7 mouse cellular contexts compared by ENCODE assay signal in the genomic region with DNA sequence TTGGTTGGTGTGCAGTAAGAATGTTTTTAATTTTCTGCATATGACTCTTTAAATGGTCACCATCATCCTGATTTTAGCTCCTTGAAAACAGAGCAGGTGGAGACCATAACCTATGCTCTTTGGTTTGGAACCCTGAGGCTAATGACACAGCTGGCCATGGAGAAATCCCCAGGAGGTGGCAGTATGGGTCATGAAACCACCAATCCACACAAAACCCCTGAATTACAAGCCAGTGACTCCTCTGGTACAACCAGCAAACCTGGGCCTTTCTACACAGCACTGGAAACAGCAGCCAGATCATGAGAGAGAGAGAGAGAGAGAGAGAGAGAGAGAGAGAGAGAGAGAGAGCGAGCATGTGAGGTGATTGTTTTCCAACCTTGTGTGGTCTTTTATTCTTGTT. TPM values are rescaled to one million over a fixed set of nuclear protein-coding genes. Genes with fewer than 3 reads are reported as not detected.
DNase-seq lines count a peak whose midpoint lies in the region; ATAC-seq and TF ChIP-seq lines count a peak whose summit lies in the region.

No protein-coding gene starts in this region.

- no peak overlapping the region for H3K27ac ChIP-seq in bone marrow macrophage, adult 2 months (ENCODE audit: insufficient read depth, low read depth, low read length)
- no peak overlapping the region for H3K27ac ChIP-seq in gastrocnemius, adult 2 months
- H3K27ac ChIP-seq in kidney, postnatal 0 days: no peak overlapping the region
- H3K27ac ChIP-seq in lung, embryonic 14.5 days (ENCODE audit: low read depth): no peak overlapping the region

- no peak overlapping the region for H3K9ac ChIP-seq in kidney, postnatal 0 days (ENCODE audit: low read depth, low read length)
- no peak overlapping the region for H3K9ac ChIP-seq in lung, embryonic 14.5 days

- H3K27me3 ChIP-seq in kidney, postnatal 0 days (ENCODE audit: insufficient read depth, low read length): no peaks in the 10 kb centered on the region
- no peaks in the 10 kb centered on the region for H3K27me3 ChIP-seq in lung, embryonic 14.5 days (ENCODE audit: insufficient read depth, low read length)

- intact Hi-C loops in gastrocnemius, adult 2 months (cut with DNase I): loop anchor here (1.0 to 5.0 kb wide), 2 partner anchors 121 to 409 kb away; no protein-coding TSS in a partner anchor

- peak; percentile 78 for DNase-seq in 3T3-L1 (ENCODE audit: low read depth, low spot score)
- peak; percentile 30 for DNase-seq in A20 (ENCODE audit: low read depth, low spot score)
- DNase-seq in gastrocnemius, adult 2 months: peak; percentile 39
- peak; percentile 86 for DNase-seq in kidney, postnatal 0 days (ENCODE audit: low spot score)
- peak; percentile 81 for DNase-seq in lung, embryonic 14.5 days
- peak; percentile 34 to 66 for DNase-seq in spleen, postnatal 4 days (ENCODE audit: low spot score in 2 of 2)

- peaks cover 19% of the 10 kb centered on the region for H3K4me1 ChIP-seq in bone marrow macrophage, adult 2 months (ENCODE audit: control insufficient read depth, insufficient read depth, low read length)
- no peaks in the 10 kb centered on the region for H3K4me1 ChIP-seq in kidney, postnatal 0 days (replicated peaks; ENCODE audit: insufficient read depth, low read length)
- 0 out of 2 replicates have a peak, but pooled peaks cover 2% of the 10 kb centered on the region for H3K4me1 ChIP-seq in lung, embryonic 14.5 days (ENCODE audit: insufficient read depth)

- H3K36me3 ChIP-seq in kidney, postnatal 0 days (ENCODE audit: insufficient read depth, low read length): no peaks in the 10 kb centered on the region
- no peaks in the 10 kb centered on the region for H3K36me3 ChIP-seq in lung, embryonic 14.5 days (ENCODE audit: insufficient read depth)

- ATAC-seq in kidney, postnatal 0 days (replicated peaks; ENCODE audit: low FRiP score, low read depth): peak; percentile 63; the same call in 1 of the 2 replicates
- peak; percentile 28; the same call in 1 of the 2 replicates for ATAC-seq in lung, embryonic 14.5 days (ENCODE audit: insufficient read depth)

- peak; percentile 41; the same call in 1 of the 2 replicates for TF ChIP-seq CTCF in bone marrow macrophage, adult 2 months (IDR thresholded peaks at IDR 0.05; ENCODE audit: low read depth, low read length)
- peak; percentile 73 for TF ChIP-seq CTCF in gastrocnemius, adult 2 months (IDR thresholded peaks at IDR 0.05)
- TF ChIP-seq CTCF in kidney, postnatal 0 days (IDR thresholded peaks at IDR 0.05; ENCODE audit: low read depth): peak; percentile 80
- TF ChIP-seq CTCF in lung, embryonic 14.5 days (IDR thresholded peaks at IDR 0.05; ENCODE audit: low read depth): peak; percentile 76

- TF ChIP-seq POLR2A in bone marrow macrophage, adult 2 months (IDR thresholded peaks at IDR 0.05; ENCODE audit: borderline replicate concordance, low read depth, low read length): no peak

- WGBS in kidney, postnatal 0 days: 56% methylated on average over 1 of the region's 1 CpGs
- WGBS in lung, embryonic 14.5 days: 38% methylated on average over 1 of the region's 1 CpGs

- no peaks in the 10 kb centered on the region for H3K9me3 ChIP-seq in kidney, postnatal 0 days (replicated peaks; ENCODE audit: low read length)
- H3K9me3 ChIP-seq in lung, embryonic 14.5 days (ENCODE audit: low read depth, low read length): no peaks in the 10 kb centered on the region

- H3K4me3 ChIP-seq in bone marrow macrophage, adult 2 months (ENCODE audit: insufficient read depth, low read length): no peak overlapping the region
- H3K4me3 ChIP-seq in gastrocnemius, adult 2 months: no peak overlapping the region
- no peak overlapping the region for H3K4me3 ChIP-seq in kidney, postnatal 0 days (replicated peaks; ENCODE audit: low read depth, low read length)
- no peak overlapping the region for H3K4me3 ChIP-seq in lung, embryonic 14.5 days (ENCODE audit: low read depth, low read length)

- no peak overlapping the region for H3K4me2 ChIP-seq in kidney, postnatal 0 days (ENCODE audit: low read length)
- no peak overlapping the region for H3K4me2 ChIP-seq in lung, embryonic 14.5 days

RNA-seq across cellular contexts. Expression of gene 2010111I01Rik, which starts 38.2 kb away (rescaled TPM):
- 117 and 123 TPM in 2 replicates for polyA plus RNA-seq in bone marrow macrophage, adult 2 months (2012; ENCODE audit: insufficient read depth, insufficient read length, missing spikeins)
- 10 to 100 TPM; 56.8 to 61.4 TPM for total RNA-seq in gastrocnemius, adult 2 months (2021)
- polyA plus RNA-seq in kidney, postnatal 0 days (2015; fragmentation: Nextera tagmentation; extraction: Ambion mirVana): 146 and 153 TPM in 2 replicates
- 146 and 156 TPM in 2 replicates for polyA plus RNA-seq in lung, embryonic 14.5 days (2014; fragmentation: Nextera tagmentation; extraction: Ambion mirVana)

RNA-seq across cellular contexts. Expression of gene Fbp1, which starts 38.4 kb away (rescaled TPM):
- polyA plus RNA-seq in bone marrow macrophage, adult 2 months (2012; ENCODE audit: insufficient read depth, insufficient read length, missing spikeins): not detected in 2 replicates
- total RNA-seq in gastrocnemius, adult 2 months (2021): not detected
- polyA plus RNA-seq in kidney, postnatal 0 days (2015; fragmentation: Nextera tagmentation; extraction: Ambion mirVana): 479 and 621 TPM in 2 replicates
- polyA plus RNA-seq in lung, embryonic 14.5 days (2014; fragmentation: Nextera tagmentation; extraction: Ambion mirVana): 0.97 and 1.1 TPM in 2 replicates

Comparison
In these comparisons a context has a peak if more than half of its experiments do, and no peak if none do; other contexts are left out.
1. DNase-seq: peak in every context shown above with its lines; median percentile 86 in kidney, postnatal 0 days; 81 in lung, embryonic 14.5 days; 78 in 3T3-L1; 50 in spleen, postnatal 4 days; 39 in gastrocnemius, adult 2 months; 30 in A20.
2. RNA of gene Fbp1, which starts 38.4 kb away (polyA plus RNA-seq): 479 to 621 TPM in kidney, postnatal 0 days; 0.97 to 1.1 TPM in lung, embryonic 14.5 days and not detected in bone marrow macrophage, adult 2 months; every median in the first group is over 100 times any median in the second.
3. Peak in every context shown above with its lines, with median percentiles within 50 percentile points of each other: CTCF ChIP-seq.